Mouse (Mus musculus) lung, adult 18-20 months (tissue): Measurements from ENCODE around the gene Morc2a.

Experiments used
- DNase-seq, 2 experiments: peaks; one replicate each; pipeline ENCODE4 v3.0.0; 2022; ENCODE audit warnings: mixed read lengths in 2 of 2

Morc2a gene

DNA sequence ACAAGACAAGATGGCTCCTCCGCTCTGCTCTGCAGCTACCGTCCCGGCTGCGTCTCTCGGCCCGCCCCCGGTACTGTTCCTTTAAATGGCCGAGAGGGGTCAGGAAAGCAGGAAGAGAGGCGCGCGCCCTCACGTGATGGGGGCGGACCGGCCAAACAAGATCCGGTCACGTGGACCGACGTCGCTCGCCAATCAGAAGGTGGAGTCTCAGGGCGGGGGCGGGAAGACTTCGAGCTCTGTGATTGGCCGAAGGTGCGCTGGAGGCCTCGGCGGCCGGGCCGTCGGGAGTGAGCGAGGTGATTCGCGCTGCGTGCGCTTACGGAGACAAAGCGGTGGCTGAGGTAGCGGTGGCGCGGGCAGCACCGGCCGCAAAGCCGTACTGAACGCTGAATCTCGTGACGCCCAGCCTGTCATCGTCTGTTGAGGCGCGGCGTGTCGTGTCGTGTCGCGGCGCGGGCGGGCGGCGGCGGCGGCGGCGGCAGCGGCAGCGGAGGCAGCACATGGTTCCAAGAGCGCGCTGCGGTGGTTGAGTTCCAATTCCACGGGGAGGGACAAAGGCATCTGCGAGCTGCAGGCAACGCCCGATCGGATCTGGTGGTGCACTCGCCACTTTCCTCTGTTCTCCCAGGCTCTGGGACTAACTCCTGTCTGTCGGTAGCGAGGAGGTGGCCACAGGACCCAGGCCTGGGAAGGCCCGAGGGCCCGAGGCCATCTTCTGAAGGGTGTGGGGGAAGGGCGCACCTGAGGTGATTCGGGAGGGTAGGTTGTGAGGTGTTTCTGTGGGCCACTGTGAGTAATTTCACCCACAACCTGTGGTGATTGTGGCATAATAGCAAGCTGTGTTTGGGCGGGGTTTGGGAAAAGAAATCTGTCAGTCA, at the start of gene Morc2a:
Gene Morc2a (plus strand): TSS at position 228 of the 878 bp plus-strand sequence.
- DNase-seq, result peak; percentile 97

GRCm38 (mm10) chr11:3601966-3602365, 47.0 kb upstream of the Morc2a start:
- DNase-seq, result peak; percentile 7 to 20

DNA sequence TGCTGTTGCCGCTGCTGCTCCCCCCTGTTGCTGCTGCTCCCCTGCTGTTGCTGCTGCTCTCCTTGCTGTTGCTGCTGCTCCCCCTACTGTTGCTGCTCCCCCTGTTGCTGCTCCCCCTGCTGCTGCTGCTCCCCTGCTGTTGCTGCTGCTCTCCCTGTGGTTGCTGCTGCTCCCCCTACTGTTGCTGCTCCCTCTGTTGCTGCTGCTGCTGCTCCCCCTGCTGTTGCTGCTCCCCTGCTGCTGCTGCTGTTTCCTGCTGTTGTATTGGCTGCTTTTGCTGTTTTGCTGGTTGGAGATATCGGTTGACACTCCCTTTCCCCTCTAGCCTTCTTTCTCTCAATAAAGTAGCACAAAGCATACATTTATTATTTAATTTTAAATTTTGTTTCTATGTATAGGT, 46.3 kb upstream of the Morc2a start:
- DNase-seq, result peak; percentile 24 to 27

DNA sequence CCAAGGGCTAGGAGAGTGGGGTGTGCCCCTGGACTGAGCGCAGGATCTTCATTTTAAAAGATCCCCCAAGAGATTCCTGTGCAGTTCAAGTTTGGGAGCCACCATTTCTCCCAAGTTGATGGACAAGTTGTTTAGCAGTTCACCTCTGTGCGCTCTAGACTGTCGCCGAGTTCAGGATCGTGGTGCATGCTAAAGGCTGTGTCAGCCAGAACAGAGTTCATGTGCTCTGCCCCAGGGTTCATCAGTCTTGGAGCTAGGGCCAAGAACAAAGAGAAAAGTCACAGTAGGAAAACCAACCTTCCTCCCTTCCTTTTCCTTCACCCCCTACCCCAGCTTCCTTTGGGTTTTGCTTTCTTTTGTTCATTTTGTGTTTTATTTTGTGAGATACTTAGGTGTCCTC, 42.5 kb upstream of the Morc2a start:
- no peak for DNase-seq

DNA sequence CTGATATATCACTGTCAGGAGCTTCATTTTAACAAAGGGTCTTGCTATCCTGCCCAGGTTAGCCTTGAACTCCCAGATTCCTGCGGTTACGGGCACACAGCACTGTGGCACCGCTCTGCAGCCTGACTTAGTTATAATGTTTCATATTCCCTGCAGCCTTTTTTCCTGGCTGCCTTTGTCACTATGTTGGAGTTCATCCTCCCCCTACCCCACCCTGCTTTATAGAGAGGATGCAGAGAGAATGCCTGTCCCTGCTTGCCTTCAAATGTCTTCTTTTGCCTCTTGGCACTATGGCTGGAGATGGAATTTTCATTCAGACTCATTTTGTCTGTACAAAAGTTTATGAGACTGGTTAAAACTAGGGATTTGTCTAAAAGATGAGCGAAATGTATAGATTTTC, 33.4 kb upstream of the Morc2a start:
- DNase-seq, result no peak

GRCm38 (mm10) chr11:3622826-3623225, 26.2 kb upstream of the Morc2a start:
- no peak for DNase-seq

- no peak for DNase-seq
These were observed 24.5 kb upstream of the Morc2a start for GRCm38 (mm10) chr11:3624391-3625027.

- DNase-seq, result no peak
These were observed 19.9 kb upstream of the Morc2a start for GRCm38 (mm10) chr11:3628999-3629491.

- peak in 1 of 2 experiments; percentile 7 for DNase-seq
These were observed 15.7 kb upstream of the Morc2a start for GRCm38 (mm10) chr11:3633269-3633668.

- no peak for DNase-seq
These were observed 1.3 kb upstream of the Morc2a start for GRCm38 (mm10) chr11:3647688-3648087.

DNA sequence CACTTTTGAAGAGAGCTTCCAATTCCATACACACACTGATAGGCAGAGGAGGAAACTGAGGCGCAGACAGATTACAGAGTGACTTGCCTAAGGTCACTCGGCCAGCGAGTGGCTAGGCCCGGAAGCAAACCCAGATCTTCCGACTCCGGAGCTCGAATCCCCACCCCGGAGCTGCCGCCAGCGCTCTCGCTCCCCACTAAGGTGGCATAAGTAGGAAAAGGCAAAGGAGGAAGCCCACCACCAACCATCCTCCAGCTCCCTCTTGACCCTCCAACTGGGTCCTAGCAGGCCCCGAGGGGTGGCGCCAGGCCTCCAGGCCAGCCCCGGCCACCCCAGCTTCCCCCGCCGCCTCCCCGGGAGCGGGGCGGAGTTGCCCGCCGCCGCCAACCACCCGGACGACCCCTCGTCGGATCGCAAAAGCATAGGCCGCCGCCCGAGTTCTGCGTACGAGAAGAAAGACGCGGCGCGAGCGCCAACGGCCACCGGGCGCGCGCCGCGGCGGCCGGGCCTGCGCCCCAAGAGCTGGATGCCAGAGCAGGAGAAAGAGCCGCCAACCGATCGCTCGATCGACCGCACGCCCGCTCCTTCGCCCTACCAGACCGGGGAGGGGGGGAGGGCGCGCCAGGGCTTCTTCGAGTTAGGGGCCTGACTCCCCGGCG, 557 bp upstream of the Morc2a start:
- DNase-seq, result peak; percentile 28 to 46

- no peak for DNase-seq
These were observed 1.1 kb downstream of the Morc2a start for GRCm38 (mm10) chr11:3650141-3650540.

GRCm38 (mm10) chr11:3661964-3662363, 13.0 kb downstream of the Morc2a start:
- no peak for DNase-seq

DNA sequence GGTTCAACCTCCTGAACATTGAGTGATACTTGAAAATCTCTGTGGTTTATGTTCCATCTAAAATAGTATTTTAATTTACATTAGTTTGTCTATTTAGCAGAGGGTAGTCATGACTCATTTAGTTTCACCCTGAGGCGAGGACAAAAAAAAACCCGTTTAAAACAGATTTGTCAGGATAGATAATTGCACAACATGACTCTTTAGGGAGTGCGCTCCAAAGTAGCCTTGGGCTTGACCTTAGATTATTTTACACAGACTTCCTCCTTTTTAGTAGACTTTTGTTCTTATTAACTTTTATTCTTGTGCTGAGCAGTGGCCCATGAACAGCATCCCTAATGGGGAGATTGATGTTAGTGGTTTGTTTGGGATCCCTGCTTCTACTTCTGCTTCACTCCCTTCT, 18.5 kb downstream of the Morc2a start:
- DNase-seq, result no peak

DNA sequence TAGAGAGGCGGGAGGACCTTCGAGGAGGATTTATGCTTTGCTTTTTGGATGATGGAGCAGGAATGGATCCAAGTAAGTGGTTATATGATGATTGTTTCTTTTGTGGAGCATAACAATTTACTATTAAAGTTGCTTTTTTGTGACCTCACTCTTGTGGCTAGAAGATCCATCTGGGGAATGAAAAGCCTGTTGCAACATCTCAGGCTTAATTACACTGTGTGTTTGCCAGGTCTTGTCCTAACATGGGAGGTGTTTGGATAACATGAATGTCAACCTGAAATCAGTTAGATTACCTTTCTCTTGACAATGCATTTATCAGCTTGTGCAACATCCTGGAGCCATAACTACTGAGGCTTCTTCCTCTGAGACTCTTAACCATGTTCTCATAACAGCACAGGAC, 19.8 kb downstream of the Morc2a start:
- peak in 1 of 2 experiments; percentile 37 for DNase-seq

GRCm38 (mm10) chr11:3669849-3670248, 20.9 kb downstream of the Morc2a start:
- DNase-seq, result no peak

- no peak for DNase-seq
These were observed 22.1 kb downstream of the Morc2a start for GRCm38 (mm10) chr11:3671000-3671628.

DNA sequence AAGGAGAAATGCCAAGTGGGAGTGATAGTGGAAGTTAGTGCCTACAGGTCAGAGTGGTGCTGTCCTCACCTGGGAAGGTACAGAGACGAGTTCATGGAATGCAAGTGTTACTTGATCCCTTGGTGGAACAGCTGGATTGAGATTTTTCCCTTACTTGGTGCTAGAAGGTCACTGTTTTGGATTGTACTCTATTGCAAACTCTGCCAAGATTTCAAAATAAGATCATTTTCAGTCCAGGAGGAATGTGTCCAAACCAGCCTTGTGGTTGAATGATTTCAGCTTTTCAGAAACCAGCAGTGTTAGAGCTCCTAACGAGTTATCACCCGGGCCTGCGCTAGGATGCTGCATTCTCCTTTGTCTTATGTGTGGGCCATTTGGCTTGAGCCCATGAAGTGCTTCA, 25.6 kb downstream of the Morc2a start:
- DNase-seq, result no peak

- DNase-seq, result no peak
These were observed 27.4 kb downstream of the Morc2a start for GRCm38 (mm10) chr11:3676423-3676822.

DNA sequence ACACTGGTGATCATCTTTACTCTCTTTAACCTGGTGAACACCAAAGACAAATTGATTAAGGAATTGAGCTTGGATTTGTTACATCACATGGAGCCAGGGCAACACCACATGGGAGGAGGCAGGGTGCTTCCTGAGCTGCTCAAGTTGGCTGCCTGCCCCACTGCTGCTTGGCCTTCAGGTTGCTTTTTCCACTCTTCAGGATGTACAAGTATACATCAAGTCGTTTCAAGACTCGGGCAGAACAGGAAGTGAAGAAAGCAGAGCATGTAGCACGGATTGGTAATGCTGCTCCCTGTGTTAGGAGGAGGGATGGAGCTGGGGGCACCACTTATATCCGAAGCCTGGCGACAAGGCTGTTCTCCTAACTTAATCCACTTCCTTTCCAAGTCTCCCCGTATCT, 28.2 kb downstream of the Morc2a start:
- peak in 1 of 2 experiments; percentile 39 for DNase-seq

DNA sequence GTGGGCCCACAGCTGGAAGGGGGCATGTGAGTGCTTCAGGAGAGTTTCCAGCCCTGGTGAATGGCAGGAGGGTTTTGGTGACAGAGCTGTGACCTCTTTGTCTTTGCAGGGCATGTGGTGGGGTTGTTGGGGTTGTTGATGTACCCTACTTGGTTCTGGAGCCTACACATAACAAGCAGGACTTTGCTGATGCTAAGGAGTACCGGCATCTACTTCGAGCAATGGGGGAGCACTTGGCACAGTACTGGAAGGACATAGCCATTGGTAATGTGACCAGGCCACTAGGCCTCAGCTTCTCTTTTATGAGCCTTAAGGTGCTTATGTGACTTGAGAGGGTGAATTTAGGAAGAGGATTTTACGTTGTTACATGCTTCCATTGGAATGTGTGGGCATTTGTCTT, 30.8 kb downstream of the Morc2a start:
- no peak for DNase-seq

GRCm38 (mm10) chr11:3683696-3684095, 34.7 kb downstream of the Morc2a start:
- DNase-seq, result no peak

GRCm38 (mm10) chr11:3684232-3684631, 35.2 kb downstream of the Morc2a start:
- DNase-seq, result no peak
